In the genomic region with DNA sequence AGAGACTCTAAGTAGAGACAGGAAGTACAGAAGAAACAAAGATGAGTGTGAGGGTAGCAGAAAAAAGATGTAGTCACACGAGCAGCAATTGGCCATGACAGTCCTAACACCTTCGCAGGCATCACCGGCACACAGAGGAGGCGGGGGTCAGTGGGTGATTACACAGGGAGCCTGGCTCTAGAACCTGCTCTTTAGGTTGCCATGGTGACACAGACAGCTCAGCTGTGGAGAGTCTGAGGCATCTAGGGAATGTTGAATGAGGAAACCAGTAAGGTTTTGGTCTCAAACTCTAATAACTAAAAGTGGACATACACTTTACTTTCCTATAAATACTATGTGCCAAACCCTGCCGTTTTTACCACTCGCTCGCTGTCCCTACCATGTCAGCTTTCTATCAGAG, we compare ENCODE assay signal across 11 mouse cellular contexts. TPM values are rescaled to one million over a fixed set of nuclear protein-coding genes. Genes with fewer than 3 reads are reported as not detected.
DNase-seq lines count a peak whose midpoint lies in the region; ATAC-seq and TF ChIP-seq lines count a peak whose summit lies in the region.
"Had no signal": no experiment of that assay in that cellular context is flagged by ENCODE, and none has a peak within 500 bp of the region (broad histone marks: within the 10 kb centered on the region; RNA-seq: fewer than 3 reads in every experiment).

No protein-coding gene starts in this region.

- H3K4me2 ChIP-seq in embryonic facial prominence, embryonic 11.5 days (ENCODE audit: low read depth, low read length), result no peak overlapping the region
- H3K4me2 ChIP-seq in lung, postnatal 0 days (replicated peaks; ENCODE audit: low read depth, low read length), result no peak overlapping the region
- H3K4me2 ChIP-seq: embryonic facial prominence, embryonic 15.5 days had no signal

- no peak for TF ChIP-seq EP300 in lung, postnatal 0 days (IDR thresholded peaks at IDR 0.05)

- no peak for TF ChIP-seq CTCF in kidney, adult 2 months (conservative IDR thresholded peaks at IDR 0.05; ENCODE audit: insufficient read depth, insufficient read length, low read depth, low read length)
- no peak for TF ChIP-seq CTCF in lung, postnatal 0 days (IDR thresholded peaks at IDR 0.05)

- no peak overlapping the region for H3K9ac ChIP-seq in embryonic facial prominence, embryonic 11.5 days (replicated peaks; ENCODE audit: low read length)
- H3K9ac ChIP-seq in lung, postnatal 0 days (replicated peaks; ENCODE audit: low read depth), result no peak overlapping the region
- H3K9ac ChIP-seq: embryonic facial prominence, embryonic 15.5 days had no signal

- TF ChIP-seq POLR2A in kidney, adult 2 months (IDR thresholded peaks at IDR 0.05; ENCODE audit: low read depth, low read length), result no peak

- H3K36me3 ChIP-seq in kidney, adult 2 months (ENCODE audit: control insufficient read depth, insufficient read depth, low read length), result no peaks in the 10 kb centered on the region
- no peaks in the 10 kb centered on the region for H3K36me3 ChIP-seq in embryonic facial prominence, embryonic 11.5 days (replicated peaks; ENCODE audit: control insufficient read depth, insufficient read depth, low read depth, low read length)
- no peaks in the 10 kb centered on the region for H3K36me3 ChIP-seq in lung, postnatal 0 days (ENCODE audit: insufficient read depth, low read length)
- H3K36me3 ChIP-seq: embryonic facial prominence, embryonic 15.5 days had no signal

- H3K4me1 ChIP-seq in kidney, adult 2 months (ENCODE audit: control insufficient read depth, insufficient read depth, low read length), result peaks cover 38% of the 10 kb centered on the region
- peaks cover 3% of the 10 kb centered on the region for H3K4me1 ChIP-seq in embryonic facial prominence, embryonic 11.5 days (ENCODE audit: control insufficient read depth, insufficient read depth, low read length)
- peaks cover 17% of the 10 kb centered on the region; the same call in 1 of the 2 replicates for H3K4me1 ChIP-seq in lung, postnatal 0 days (ENCODE audit: insufficient read depth, low read depth, low read length)

- no peaks in the 10 kb centered on the region for H3K9me3 ChIP-seq in embryonic facial prominence, embryonic 11.5 days (replicated peaks; ENCODE audit: control insufficient read depth, low read length)
- no peaks in the 10 kb centered on the region for H3K9me3 ChIP-seq in lung, postnatal 0 days (ENCODE audit: low read length)
- H3K9me3 ChIP-seq: embryonic facial prominence, embryonic 15.5 days had no signal

- no peaks in the 10 kb centered on the region for H3K27me3 ChIP-seq in kidney, adult 2 months (replicated peaks; ENCODE audit: control insufficient read depth, insufficient read depth, low read length)
- no peaks in the 10 kb centered on the region for H3K27me3 ChIP-seq in embryonic facial prominence, embryonic 11.5 days (ENCODE audit: control insufficient read depth, insufficient read depth, low read length)
- no peaks in the 10 kb centered on the region for H3K27me3 ChIP-seq in lung, postnatal 0 days (replicated peaks; ENCODE audit: insufficient read depth, low read length)
- H3K27me3 ChIP-seq: embryonic facial prominence, embryonic 15.5 days had no signal

- H3K4me3 ChIP-seq in kidney, adult 2 months (ENCODE audit: insufficient read depth, low read depth, low read length), result no peak overlapping the region
- no peak overlapping the region for H3K4me3 ChIP-seq in embryonic facial prominence, embryonic 11.5 days (ENCODE audit: low read depth, low read length)
- H3K4me3 ChIP-seq in lung, postnatal 0 days (ENCODE audit: low read depth, low read length), result no peak overlapping the region
- H3K4me3 ChIP-seq: embryonic facial prominence, embryonic 15.5 days had no signal

- H3K27ac ChIP-seq in kidney, adult 2 months (ENCODE audit: insufficient read depth, low read depth, low read length), result no peak overlapping the region
- H3K27ac ChIP-seq in embryonic facial prominence, embryonic 11.5 days (replicated peaks; ENCODE audit: low read depth, low read length), result no peak overlapping the region
- no peak overlapping the region; the same call in 1 of the 2 replicates for H3K27ac ChIP-seq in lung, postnatal 0 days (ENCODE audit: low read length)
- H3K27ac ChIP-seq: embryonic facial prominence, embryonic 15.5 days had no signal

- WGBS in kidney, adult 2 months, result 57% methylated on average over 7 of the region's 7 CpGs
- 64% methylated on average over 7 of the region's 7 CpGs for WGBS in embryonic facial prominence, embryonic 11.5 days
- WGBS in lung, postnatal 0 days, result 32% methylated on average over 7 of the region's 7 CpGs

- DNase-seq in kidney, adult 2 months, result peak; percentile 19
- DNase-seq in kidney, postnatal 36 days, result no peak
- peak; percentile 65 for DNase-seq in brain, adult 2 months (ENCODE audit: low read depth, low spot score)
- DNase-seq in embryonic facial prominence, embryonic 11.5 days (ENCODE audit: low spot score), result peak; percentile 22
- DNase-seq in lung, postnatal 0 days (ENCODE audit: low spot score), result peak; percentile 83
- no peak for DNase-seq in urinary bladder, postnatal 10 days (ENCODE audit: low spot score)
- no peak for DNase-seq in cerebellum, adult 11 months
- no peak for DNase-seq in left cerebral cortex, adult 8-10 months (ENCODE audit: low spot score in 2 of 2)
- DNase-seq: liver; thymus, postnatal 36 days had no signal

- ATAC-seq in embryonic facial prominence, embryonic 11.5 days (replicated peaks; ENCODE audit: insufficient number of reproducible peaks, low FRiP score, low TSS enrichment, low read depth), result no peak; the same call in 1 of the 2 replicates
- peak; percentile 86 for ATAC-seq in lung, postnatal 0 days

RNA-seq across cellular contexts. Expression of gene Map4k3, which starts 6.6 kb away (rescaled TPM):
- polyA plus RNA-seq in kidney, adult 2 months (2012; rRNA removed), result 16.4 and 19.4 TPM in 2 replicates
- 30.6 and 33.0 TPM in 2 replicates for polyA plus RNA-seq in embryonic facial prominence, embryonic 11.5 days (2014; fragmentation: Nextera tagmentation; extraction: Ambion mirVana)
- 37.5 and 44.2 TPM in 2 replicates for polyA plus RNA-seq in lung, postnatal 0 days (2015; fragmentation: Nextera tagmentation; extraction: Ambion mirVana)
- total RNA-seq in left cerebral cortex, adult 8-10 months (2022), result 10 to 100 TPM; 55.1 to 66.0 (median 61.1) TPM

Comparison
In these comparisons a context has a peak if more than half of its experiments do, and no peak if none do; other contexts are left out.
1. DNase-seq: peak in kidney, adult 2 months (single experiment), brain, adult 2 months (single experiment), embryonic facial prominence, embryonic 11.5 days (single experiment) and lung, postnatal 0 days (single experiment); none in kidney, postnatal 36 days (0 of 2), urinary bladder, postnatal 10 days (single experiment), cerebellum, adult 11 months (single experiment) and left cerebral cortex, adult 8-10 months (0 of 2).